Mouse (Mus musculus) lung, adult 2 months (tissue): ENCODE results near the gene Vmn1r65. TPM values are rescaled to one million over a fixed set of nuclear protein-coding genes. Genes with fewer than 3 reads are reported as not detected.
"Not testable (repeated sequence)": the region's sequence is repeated elsewhere in the genome, so short reads cannot be mapped to it uniquely, and the experiment has no call there.

Source experiments
- DNase-seq: peaks from one replicate; pipeline ENCODE4 v3.0.0; 2022
- H3K4me1 ChIP-seq: fragments of 200-500 bp; 2 replicates; pipeline ENCODE4 v1.6.1; 2011; ENCODE audit warnings: low read length; ENCODE audit not compliant: control insufficient read depth, insufficient read depth
- H3K4me3 ChIP-seq: fragments of 200-500 bp; replicated peaks from 2 replicates; pipeline ENCODE3; 2011; ENCODE audit warnings: low read depth, mild to moderate bottlenecking, control low read depth, low read length; ENCODE audit errors: extremely low read depth
- CTCF ChIP-seq: fragments of 200-500 bp; IDR thresholded peaks from 2 replicates; pipeline ENCODE4 v1.5.1; 2011; ENCODE audit warnings: mild to moderate bottlenecking, low read length, control low read depth; ENCODE audit not compliant: insufficient read depth
- POLR2A ChIP-seq: fragments of 200-500 bp; IDR thresholded peaks from 2 replicates; pipeline ENCODE4 v1.6.1; 2011; ENCODE audit warnings: low read depth, mild to moderate bottlenecking, control low read depth, low read length, borderline replicate concordance; ENCODE audit errors: extremely low read depth
- WGBS: fragments of 180-500 bp; shearing (Covaris S2); methylation state at CpG from one replicate; pipeline ENCODE4 v1.1.7; 2018; 5-methylcytosine and 5-hydroxymethylcytosine counted together
- polyA plus RNA-seq: library from polyadenylated mRNA; depleted of rRNA; stranded (reverse); fragments of >200 nt; gene quantifications from 2 replicates; pipeline ENCODE4 v1.2.3, GENCODE M21; 2012; rRNA removed

Vmn1r65 gene
- not detected in 2 replicates for polyA plus RNA-seq

GRCm38 (mm10) chr7:6010910-6011309 is at the start of gene Vmn1r65:
Vmn1r65 (minus strand) TSS chr7:6011010.
- no peak within 1 kb of the TSS for H3K4me3 ChIP-seq
- 86% methylated on average over 1 of the region's 1 CpGs for WGBS
- TF ChIP-seq POLR2A (no peak), CTCF (no peak)
- no peaks in the 10 kb centered on the region for H3K4me1 ChIP-seq
- no peak for DNase-seq

- no peak for DNase-seq
- Histone ChIP-seq H3K4me3 (no peak within 1 kb of the TSS), H3K4me1 (no peaks in the 10 kb centered on the region)
- TF ChIP-seq POLR2A (no peak), CTCF (no peak)
- WGBS: 83% methylated on average over 11 of the region's 11 CpGs
Observed at GRCm38 (mm10) chr7:6044861-6045260, 34.1 kb upstream of the Vmn1r65 start, which contains the start of gene Nlrp4c. Nlrp4c (plus strand) TSS chr7:6045161.

- not testable (repeated sequence) for H3K4me3 ChIP-seq, DNase-seq, H3K4me1 ChIP-seq
- 82% methylated on average over 4 of the region's 4 CpGs for WGBS
Observed at GRCm38 (mm10) chr7:5982426-5982825, 28.4 kb downstream of the Vmn1r65 start.

GRCm38 (mm10) chr7:5972546-5972945 is 38.3 kb downstream of the Vmn1r65 start:
- H3K4me3 ChIP-seq, DNase-seq, H3K4me1 ChIP-seq: not testable (repeated sequence)
- 62% methylated on average over 2 of the region's 2 CpGs for WGBS

Other genes with a start within 250 kb of the Vmn1r65 start
- not detected in 2 replicates for gene Vmn1r63, start 205.6 kb downstream of the Vmn1r65 start, polyA plus RNA-seq
- gene Vmn1r64, start 126.5 kb downstream of the Vmn1r65 start, polyA plus RNA-seq: not detected in 2 replicates
- gene Nlrp4c, start 34.2 kb upstream of the Vmn1r65 start, polyA plus RNA-seq: not detected in 2 replicates
- 38.4 and 44.0 TPM in 2 replicates for gene Zfp787, start 145.0 kb upstream of the Vmn1r65 start, polyA plus RNA-seq
- 35.2 and 36.7 TPM in 2 replicates for gene Zfp444, start 161.2 kb upstream of the Vmn1r65 start, polyA plus RNA-seq
- not detected in 2 replicates for gene Galp, start 186.1 kb upstream of the Vmn1r65 start, polyA plus RNA-seq
- gene Zscan5b, start 211.3 kb upstream of the Vmn1r65 start, polyA plus RNA-seq: not detected in 2 replicates
- gene Epp13, start 241.7 kb upstream of the Vmn1r65 start, polyA plus RNA-seq: not detected in 2 replicates